Mouse (Mus musculus) stomach, postnatal 0 days (tissue): ENCODE measurements around the gene Acad10. TPM values are rescaled to one million over a fixed set of nuclear protein-coding genes. Genes with fewer than 3 reads are reported as not detected.

Source experiments
- ATAC-seq: fragments of 200-750 bp; cut with Nextera tagmentation; 2 replicates; pipeline ENCODE4 v1.8.0; 2017; ENCODE audit not compliant: low FRiP score, low TSS enrichment
- DNase-seq: peaks from one replicate; pipeline ENCODE4 v3.0.0-alpha.2; 2016; ENCODE audit warnings: low spot score
- H3K27ac ChIP-seq: fragments of 300-500 bp; sonication (generic); replicated peaks from 2 replicates; pipeline ENCODE4 v1.5.1; 2014; ENCODE audit warnings: mild to moderate bottlenecking, control low read depth
- H3K27me3 ChIP-seq: fragments of 300-500 bp; sonication (generic); 2 replicates; pipeline ENCODE4 v1.6.1; 2014; ENCODE audit warnings: low read length; ENCODE audit not compliant: control insufficient read depth, insufficient read depth
- H3K36me3 ChIP-seq: fragments of 300-500 bp; sonication (generic); 2 replicates; pipeline ENCODE4 v1.6.1; 2014; ENCODE audit warnings: low read length, mixed read lengths; ENCODE audit not compliant: control insufficient read depth, insufficient read depth
- H3K4me1 ChIP-seq: fragments of 300-500 bp; sonication (generic); replicated peaks from 2 replicates; pipeline ENCODE4 v1.6.1; 2014; ENCODE audit warnings: antibody characterized with exemption; ENCODE audit not compliant: control insufficient read depth, insufficient read depth
- H3K4me2 ChIP-seq: fragments of 300-500 bp; sonication (generic); replicated peaks from 2 replicates; pipeline ENCODE4 v1.6.1; 2014; ENCODE audit warnings: low read depth, mild to moderate bottlenecking, control low read depth, moderate library complexity
- H3K4me3 ChIP-seq: fragments of 300-500 bp; sonication (generic); 2 replicates; pipeline ENCODE4 v1.5.1; 2014; ENCODE audit warnings: low read depth, low read length, control low read depth
- H3K9ac ChIP-seq: fragments of 300-500 bp; sonication (generic); 2 replicates; pipeline ENCODE4 v1.6.1; 2014; ENCODE audit warnings: mild to moderate bottlenecking, low read length, control low read depth, mixed read lengths
- H3K9me3 ChIP-seq: fragments of 300-500 bp; sonication (generic); 2 replicates; pipeline ENCODE4 v1.6.1; 2016; ENCODE audit warnings: low read length; ENCODE audit not compliant: control insufficient read depth
- CTCF ChIP-seq: IDR thresholded peaks from 2 replicates; pipeline ENCODE4 v1.5.1; 2016; ENCODE audit warnings: antibody characterized with exemption, low read depth, mild to moderate bottlenecking, moderate library complexity
- EP300 ChIP-seq: optimal IDR thresholded peaks from 2 replicates; pipeline ENCODE3; 2016; ENCODE audit warnings: antibody characterized with exemption
- WGBS: fragments of 180-500 bp; shearing (Covaris S2); extraction: QIAGEN DNeasy Blood & Tissue Kit; methylation state at CpG from one replicate; pipeline ENCODE4 v1.1.7; 2014; 5-methylcytosine and 5-hydroxymethylcytosine counted together
- polyA plus RNA-seq: library from polyadenylated mRNA; unstranded; fragments of >200 nt; fragmentation: Nextera tagmentation; extraction: Ambion mirVana; gene quantifications from 2 replicates; pipeline ENCODE4 v1.2.1, GENCODE M21; 2015

The Acad10 gene
- polyA plus RNA-seq, 1 experiment from 2014 or later, result 3.0 TPM

GRCm38 (mm10) chr5:121593451-121594401, 66.6 kb downstream of the Acad10 start, which contains the start of gene Aldh2:
Aldh2 (minus strand) TSS chr5:121593824.
- H3K9me3 ChIP-seq, result no peaks in the 10 kb centered on the region
- TF ChIP-seq EP300 (no peak), CTCF (peak; percentile 49)
- H3K27ac ChIP-seq, result peak within 1 kb of the TSS; percentile 89
- no peaks in the 10 kb centered on the region for H3K36me3 ChIP-seq
- H3K4me1 ChIP-seq, result 0 out of 2 replicates have a peak, but pooled peaks cover 3% of the 10 kb centered on the region
- peak; percentile 88 for DNase-seq
- peak within 1 kb of the TSS; percentile 88 for H3K9ac ChIP-seq
- peak within 1 kb of the TSS; percentile 70 for H3K4me3 ChIP-seq
- H3K27me3 ChIP-seq, result no peaks in the 10 kb centered on the region
- WGBS, result 3% methylated on average over 47 of the region's 47 CpGs
- peak; percentile 88 for ATAC-seq
- H3K4me2 ChIP-seq, result peak within 1 kb of the TSS; percentile 94

DNA sequence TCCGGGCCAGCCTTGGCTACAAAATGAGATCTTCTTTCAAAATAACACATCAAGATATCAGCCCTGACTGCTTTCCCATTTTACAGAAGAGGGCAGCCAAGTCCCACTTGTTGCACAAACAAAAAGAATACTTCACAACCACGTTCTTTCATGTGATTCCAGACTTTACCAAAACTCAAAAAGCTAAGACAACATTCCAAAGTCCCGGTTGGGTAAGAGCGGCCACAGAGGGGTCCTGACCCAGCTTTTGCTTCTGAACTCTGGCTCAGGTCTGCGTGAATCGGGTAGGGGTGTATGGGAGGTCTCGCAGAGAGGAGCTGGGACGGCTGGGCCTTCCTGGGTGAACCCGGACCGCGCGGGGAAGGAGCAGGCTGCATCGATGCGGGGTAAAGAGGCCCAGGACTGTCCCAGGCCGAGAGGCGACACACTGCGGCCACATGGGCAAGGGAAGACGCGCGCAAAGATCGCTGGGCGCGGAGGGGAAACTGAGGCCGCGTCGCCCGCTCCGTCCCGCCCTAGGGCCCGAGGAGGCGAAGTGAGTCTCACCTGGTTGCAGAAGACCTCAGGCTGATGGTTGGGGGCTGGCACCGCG, 67.4 kb downstream of the Acad10 start:
- H3K9ac ChIP-seq, result peak overlapping the region; percentile 88
- H3K27me3 ChIP-seq, result no peaks in the 10 kb centered on the region
- ATAC-seq, result peak; percentile 26
- no peak for DNase-seq
- peak overlapping the region; percentile 70 for H3K4me3 ChIP-seq
- peak overlapping the region; percentile 89 for H3K27ac ChIP-seq
- 0 out of 2 replicates have a peak, but pooled peaks cover 3% of the 10 kb centered on the region for H3K4me1 ChIP-seq
- TF ChIP-seq EP300, result no peak
- no peak for TF ChIP-seq CTCF
- H3K4me2 ChIP-seq, result peak overlapping the region; percentile 94
- no peaks in the 10 kb centered on the region for H3K9me3 ChIP-seq
- H3K36me3 ChIP-seq, result no peaks in the 10 kb centered on the region
- 4% methylated on average over 31 of the region's 33 CpGs for WGBS

DNA sequence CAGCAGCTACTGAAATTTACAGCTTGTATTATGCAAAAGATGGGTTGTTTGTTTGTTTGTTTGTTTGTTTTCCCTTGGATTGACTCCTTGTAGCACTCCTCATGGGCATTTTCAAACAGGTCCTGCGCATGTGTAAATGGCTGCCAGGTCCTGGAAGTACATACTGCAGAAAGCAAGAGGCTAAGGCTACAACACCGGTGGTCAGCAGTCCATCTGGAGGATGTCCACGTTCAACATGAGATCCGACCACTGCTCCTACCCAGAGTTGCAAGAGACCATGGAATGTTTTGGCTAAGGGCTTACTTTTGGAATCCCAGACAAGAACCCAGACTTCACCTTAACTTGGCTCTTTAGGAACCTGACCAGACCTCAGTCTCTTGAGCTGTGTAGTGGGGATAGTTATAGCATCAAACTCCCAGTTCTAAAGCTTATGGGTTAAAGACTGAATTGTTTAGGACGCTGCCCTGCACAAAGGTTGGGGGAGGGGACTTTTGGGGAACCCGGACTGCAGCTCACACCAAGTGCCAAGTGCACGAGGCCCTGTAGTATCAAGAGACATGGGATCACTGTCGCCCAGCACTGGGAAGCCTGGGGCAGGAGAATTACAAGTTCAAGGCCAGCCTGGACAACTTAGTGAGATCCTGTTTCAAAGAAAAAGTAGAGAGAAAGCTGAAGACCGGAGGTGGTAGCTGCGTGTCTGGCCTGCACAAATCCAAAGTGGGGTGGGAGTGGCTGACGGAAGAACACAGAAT, 68.1 kb downstream of the Acad10 start:
- Histone ChIP-seq H3K36me3 (no peaks in the 10 kb centered on the region), H3K9ac (no peak overlapping the region; the same call in 1 of the 2 replicates), H3K9me3 (no peaks in the 10 kb centered on the region), H3K4me2 (peak overlapping the region; percentile 94), H3K4me1 (0 out of 2 replicates have a peak, but pooled peaks cover 3% of the 10 kb centered on the region), H3K4me3 (peak overlapping the region; percentile 70), H3K27ac (no peak overlapping the region), H3K27me3 (no peaks in the 10 kb centered on the region)
- ATAC-seq, result no peak
- DNase-seq, result no peak
- WGBS, result 52% methylated on average over 11 of the region's 11 CpGs
- TF ChIP-seq EP300 (no peak), CTCF (no peak)

DNA sequence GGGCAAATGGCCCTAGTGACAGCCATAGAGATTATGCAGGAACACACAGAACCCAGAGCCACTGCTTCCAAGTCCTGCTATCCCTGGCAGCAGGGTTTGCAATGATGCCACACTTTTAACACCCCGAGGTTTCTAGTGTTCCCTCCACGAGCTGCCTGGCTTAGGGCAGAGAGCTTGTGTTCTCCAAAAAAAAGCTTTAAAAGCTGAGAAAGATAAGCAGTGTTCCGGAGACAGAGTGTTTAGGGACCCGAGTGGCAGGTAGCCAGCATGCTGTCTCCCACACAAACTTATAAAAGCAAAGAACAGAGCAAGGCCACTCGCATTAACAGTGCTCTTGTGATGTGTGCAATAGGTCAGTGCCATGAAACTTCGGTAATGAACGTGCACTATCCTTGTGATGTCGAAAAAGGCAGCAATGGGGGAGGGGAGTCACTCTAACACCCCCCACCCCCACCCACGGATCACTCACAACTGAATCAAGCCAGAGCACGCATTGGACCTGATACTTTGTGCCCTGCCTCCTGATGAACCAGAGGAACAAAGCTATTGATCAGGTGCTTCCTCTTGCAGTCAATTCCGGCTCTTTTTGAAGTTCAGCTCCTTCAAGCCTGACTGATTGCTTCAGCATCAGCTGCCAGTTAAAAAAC, 68.8 kb downstream of the Acad10 start:
- H3K27me3 ChIP-seq, result no peaks in the 10 kb centered on the region
- ATAC-seq (no peak), DNase-seq (no peak)
- H3K4me2 ChIP-seq, result peak overlapping the region; percentile 94
- H3K36me3 ChIP-seq, result no peaks in the 10 kb centered on the region
- TF ChIP-seq CTCF (no peak), EP300 (no peak)
- H3K27ac ChIP-seq, result no peak overlapping the region
- peak overlapping the region; percentile 70 for H3K4me3 ChIP-seq
- H3K9me3 ChIP-seq, result no peaks in the 10 kb centered on the region
- no peak overlapping the region for H3K9ac ChIP-seq
- 41% methylated on average over 11 of the region's 11 CpGs for WGBS
- peaks cover 6% of the 10 kb centered on the region for H3K4me1 ChIP-seq

- H3K4me2 ChIP-seq, result no peak overlapping the region
- H3K36me3 ChIP-seq, result no peaks in the 10 kb centered on the region
- DNase-seq (no peak), ATAC-seq (no peak)
- H3K27ac ChIP-seq, result no peak overlapping the region
- no peaks in the 10 kb centered on the region for H3K9me3 ChIP-seq
- H3K27me3 ChIP-seq, result no peaks in the 10 kb centered on the region
- peaks cover 9% of the 10 kb centered on the region for H3K4me1 ChIP-seq
- 82% methylated on average over 6 of the region's 6 CpGs for WGBS
- TF ChIP-seq EP300 (no peak), CTCF (no peak)
- H3K9ac ChIP-seq, result no peak overlapping the region
- H3K4me3 ChIP-seq, result no peak overlapping the region
Measured at GRCm38 (mm10) chr5:121589928-121590327, 70.4 kb downstream of the Acad10 start.
